Mouse (Mus musculus): ENCODE data around the gene Tomm70a. TPM values are rescaled to one million over a fixed set of nuclear protein-coding genes. Genes with fewer than 3 reads are reported as not detected.
A peak's percentile ranks its signal among the peaks of the same experiment; 100 is the strongest.
"Not testable (repeated sequence)": the region's sequence is repeated elsewhere in the genome, so short reads cannot be mapped to it uniquely, and the experiment has no call there.

The Tomm70a gene
- polyA plus RNA-seq, 1 experiment = 8.3 TPM

DNA sequence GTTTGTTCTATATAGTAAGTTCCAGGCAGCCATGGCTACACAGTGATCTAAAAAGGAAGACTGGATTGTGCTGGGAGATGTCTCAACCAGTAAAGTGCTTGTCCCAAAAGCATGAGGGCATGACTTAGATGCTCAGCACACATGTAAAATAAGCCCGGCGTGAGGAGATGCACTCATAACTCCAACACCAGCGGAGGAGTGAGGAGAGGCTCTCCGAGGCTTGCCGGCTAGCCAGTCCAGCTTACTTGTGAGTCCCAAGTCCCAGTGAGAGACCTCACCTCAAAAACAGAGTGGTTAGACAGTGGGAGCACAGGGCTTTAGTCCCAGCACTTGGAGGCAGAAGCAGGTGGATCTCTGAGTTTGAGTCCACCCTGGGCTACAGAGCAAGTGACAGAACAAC lies 43.7 kb downstream of the Tomm70a start:
- TF ChIP-seq CTCF (IDR thresholded peaks at IDR 0.05; ENCODE audit: insufficient read depth, low read length) = no peak
- DNase-seq = no peak
- H3K4me3 ChIP-seq (replicated peaks; ENCODE audit: extremely low read depth, low read depth, low read length) = no peak overlapping the region
- H3K4me1 ChIP-seq (ENCODE audit: control insufficient read depth, insufficient read depth, low read length) = peaks cover 8% of the 10 kb centered on the region; the same call in 1 of the 2 replicates
- 98% methylated on average over 5 of the region's 5 CpGs for WGBS

DNA sequence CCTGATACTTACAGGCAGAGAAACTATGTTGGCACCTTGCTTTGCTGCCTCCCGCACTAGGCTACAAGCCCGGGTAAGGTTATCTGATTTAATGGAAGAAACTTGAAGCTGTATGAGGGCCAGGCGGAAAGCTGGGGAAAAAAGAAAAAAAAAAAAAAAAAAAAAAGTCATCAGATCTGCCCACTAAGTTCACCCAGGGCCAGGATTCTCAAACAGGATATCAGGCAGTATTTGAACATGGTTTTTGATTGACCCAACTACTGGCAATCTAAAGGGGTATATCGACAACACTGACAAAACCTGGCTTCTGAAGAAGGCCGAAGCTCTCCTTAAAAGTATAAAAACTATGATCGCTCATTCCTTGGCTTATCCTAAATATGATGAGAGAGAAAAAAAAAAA lies 44.6 kb downstream of the Tomm70a start:
- Histone ChIP-seq H3K4me3 (replicated peaks; ENCODE audit: extremely low read depth, low read depth, low read length) (no peak overlapping the region), H3K4me1 (ENCODE audit: control insufficient read depth, insufficient read depth, low read length) (peaks cover 5% of the 10 kb centered on the region; the same call in 1 of the 2 replicates)
- no peak for TF ChIP-seq CTCF (IDR thresholded peaks at IDR 0.05; ENCODE audit: insufficient read depth, low read length)
- no peak for TF ChIP-seq POLR2A (IDR thresholded peaks at IDR 0.05; ENCODE audit: borderline replicate concordance, extremely low read depth, low read depth, low read length)
- no peak for DNase-seq
- WGBS = 77% methylated on average over 6 of the region's 6 CpGs

GRCm38 (mm10) chr16:57166611-57167513 lies 45.4 kb downstream of the Tomm70a start, which contains the start of gene Nit2:
Gene Nit2 (minus strand): TSS chr16:57167341.
- DNase-seq = peak; percentile 97
- Histone ChIP-seq H3K4me1 (ENCODE audit: control insufficient read depth, insufficient read depth, low read length) (peaks cover 5% of the 10 kb centered on the region; the same call in 1 of the 2 replicates), H3K4me3 (replicated peaks; ENCODE audit: extremely low read depth, low read depth, low read length) (peak within 1 kb of the TSS; percentile 71)
- TF ChIP-seq CTCF (IDR thresholded peaks at IDR 0.05; ENCODE audit: insufficient read depth, low read length) = peak; percentile 72
- TF ChIP-seq POLR2A (IDR thresholded peaks at IDR 0.05; ENCODE audit: borderline replicate concordance, extremely low read depth, low read depth, low read length) = peak; percentile 69; the same call in 1 of the 2 replicates
- WGBS = under 1% methylated on average over 58 of the region's 58 CpGs

DNA sequence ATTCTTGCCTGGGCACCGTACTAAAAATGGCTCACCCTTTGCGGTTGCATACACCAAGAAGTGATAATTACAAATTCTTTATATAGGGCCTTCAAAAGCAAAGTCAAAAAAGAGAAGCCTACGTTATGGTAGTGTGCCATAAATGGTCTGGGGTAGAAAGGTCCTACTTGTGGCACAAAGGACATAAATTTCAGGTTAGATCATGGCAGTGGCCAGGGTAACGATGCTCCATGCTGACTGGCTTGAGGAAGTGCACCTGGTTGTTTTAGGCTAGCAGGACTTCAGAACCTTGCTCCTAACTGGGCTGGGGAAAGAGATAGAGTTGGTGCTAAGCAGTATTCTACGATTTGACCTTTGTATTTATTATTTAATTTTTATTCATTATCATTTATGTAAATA lies 46.0 kb downstream of the Tomm70a start:
- Histone ChIP-seq H3K4me1 (ENCODE audit: control insufficient read depth, insufficient read depth, low read length) (peaks cover 5% of the 10 kb centered on the region; the same call in 1 of the 2 replicates), H3K4me3 (replicated peaks; ENCODE audit: extremely low read depth, low read depth, low read length) (peak overlapping the region; percentile 71)
- WGBS = 7% methylated on average over 5 of the region's 5 CpGs
- no peak for DNase-seq
- no peak for TF ChIP-seq CTCF (IDR thresholded peaks at IDR 0.05; ENCODE audit: insufficient read depth, low read length)
- no peak for TF ChIP-seq POLR2A (IDR thresholded peaks at IDR 0.05; ENCODE audit: borderline replicate concordance, extremely low read depth, low read depth, low read length)

- Histone ChIP-seq H3K4me3 (replicated peaks; ENCODE audit: extremely low read depth, low read depth, low read length) (no peak overlapping the region), H3K4me1 (ENCODE audit: control insufficient read depth, insufficient read depth, low read length) (peaks cover 5% of the 10 kb centered on the region; the same call in 1 of the 2 replicates)
- DNase-seq = no peak
- no peak for TF ChIP-seq POLR2A (IDR thresholded peaks at IDR 0.05; ENCODE audit: borderline replicate concordance, extremely low read depth, low read depth, low read length)
- TF ChIP-seq CTCF (IDR thresholded peaks at IDR 0.05; ENCODE audit: insufficient read depth, low read length) = no peak
- 72% methylated on average over 4 of the region's 4 CpGs for WGBS
These were observed 46.7 kb downstream of the Tomm70a start for GRCm38 (mm10) chr16:57168236-57168635.

DNA sequence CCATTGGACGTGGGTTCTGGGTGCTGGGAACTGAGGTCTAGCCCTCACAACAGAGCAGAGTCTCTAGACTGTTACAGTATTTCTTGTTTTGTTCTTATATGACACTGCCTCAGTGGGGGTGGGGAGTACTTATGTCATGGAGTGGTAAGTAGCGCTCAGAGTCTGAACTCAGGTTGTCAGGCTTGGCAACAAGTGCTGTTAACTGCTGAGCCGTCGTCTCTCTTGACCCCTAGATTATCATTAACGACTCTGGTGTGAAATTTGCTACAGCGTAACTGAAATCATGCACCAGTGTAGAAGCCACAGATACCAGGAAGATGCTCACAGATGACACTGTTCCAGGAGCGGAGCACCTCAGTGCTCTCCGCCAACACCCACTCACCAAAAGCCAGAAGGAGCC lies 49.7 kb downstream of the Tomm70a start:
- H3K4me1 ChIP-seq (ENCODE audit: control insufficient read depth, insufficient read depth, low read length) = peaks cover 5% of the 10 kb centered on the region; the same call in 1 of the 2 replicates
- TF ChIP-seq POLR2A (IDR thresholded peaks at IDR 0.05; ENCODE audit: borderline replicate concordance, extremely low read depth, low read depth, low read length) (no peak), CTCF (IDR thresholded peaks at IDR 0.05; ENCODE audit: insufficient read depth, low read length) (no peak)
- no peak for DNase-seq
- 86% methylated on average over 8 of the region's 8 CpGs for WGBS
- no peak overlapping the region for H3K4me3 ChIP-seq (replicated peaks; ENCODE audit: extremely low read depth, low read depth, low read length)

DNA sequence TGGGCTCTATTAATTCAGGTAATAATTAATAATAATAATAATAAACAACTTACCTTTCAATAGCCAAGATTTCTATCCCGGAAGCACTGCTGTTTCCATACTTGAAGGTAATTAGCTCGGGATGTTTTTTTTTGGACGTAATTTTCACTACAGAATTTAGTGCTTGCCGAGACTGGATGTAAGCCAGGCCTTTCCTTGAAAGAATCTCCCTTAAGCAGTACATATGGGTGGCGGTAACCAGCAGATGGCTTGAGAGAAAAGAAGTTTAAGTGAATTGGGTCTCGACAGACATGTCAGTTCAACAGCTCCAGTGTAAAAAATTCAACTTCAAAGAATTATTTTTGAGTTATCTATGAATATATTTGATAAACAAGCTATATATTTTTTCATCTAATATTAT lies 50.1 kb downstream of the Tomm70a start:
- DNase-seq = no peak
- no peak overlapping the region for H3K4me3 ChIP-seq (replicated peaks; ENCODE audit: extremely low read depth, low read depth, low read length)
- peaks cover 5% of the 10 kb centered on the region; the same call in 1 of the 2 replicates for H3K4me1 ChIP-seq (ENCODE audit: control insufficient read depth, insufficient read depth, low read length)
- WGBS = 91% methylated on average over 6 of the region's 6 CpGs
- TF ChIP-seq POLR2A (IDR thresholded peaks at IDR 0.05; ENCODE audit: borderline replicate concordance, extremely low read depth, low read depth, low read length) (no peak), CTCF (IDR thresholded peaks at IDR 0.05; ENCODE audit: insufficient read depth, low read length) (no peak)

DNA sequence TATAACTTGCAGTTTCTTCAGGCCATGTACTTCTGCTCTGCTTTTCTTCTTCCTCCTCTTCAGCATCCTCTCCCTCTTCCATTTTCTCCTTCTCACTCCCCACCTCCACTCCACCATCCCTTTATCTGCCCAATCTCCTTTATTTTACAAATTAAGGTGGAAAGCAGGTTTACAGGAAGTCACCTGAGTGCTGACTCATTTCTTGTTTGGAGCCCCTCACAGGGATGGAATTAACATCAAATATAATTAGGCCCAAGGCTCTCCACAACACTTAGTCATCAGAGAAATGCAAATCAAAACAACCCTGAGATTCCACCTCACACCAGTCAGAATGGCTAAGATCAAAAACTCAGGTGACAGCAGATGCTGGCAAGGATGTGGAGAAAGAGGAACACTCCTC lies 53.0 kb downstream of the Tomm70a start:
- not testable (repeated sequence) for H3K4me3 ChIP-seq (replicated peaks; ENCODE audit: extremely low read depth, low read depth, low read length); DNase-seq; H3K4me1 ChIP-seq (ENCODE audit: control insufficient read depth, insufficient read depth, low read length)

GRCm38 (mm10) chr16:57175751-57176150 lies 54.2 kb downstream of the Tomm70a start:
- Histone ChIP-seq H3K4me3 (replicated peaks; ENCODE audit: extremely low read depth, low read depth, low read length) (no peak overlapping the region), H3K4me1 (ENCODE audit: control insufficient read depth, insufficient read depth, low read length) (no peaks in the 10 kb centered on the region)
- DNase-seq = no peak
- 85% methylated on average over 2 of the region's 2 CpGs for WGBS
- TF ChIP-seq CTCF (IDR thresholded peaks at IDR 0.05; ENCODE audit: insufficient read depth, low read length) (no peak), POLR2A (IDR thresholded peaks at IDR 0.05; ENCODE audit: borderline replicate concordance, extremely low read depth, low read depth, low read length) (no peak)

DNA sequence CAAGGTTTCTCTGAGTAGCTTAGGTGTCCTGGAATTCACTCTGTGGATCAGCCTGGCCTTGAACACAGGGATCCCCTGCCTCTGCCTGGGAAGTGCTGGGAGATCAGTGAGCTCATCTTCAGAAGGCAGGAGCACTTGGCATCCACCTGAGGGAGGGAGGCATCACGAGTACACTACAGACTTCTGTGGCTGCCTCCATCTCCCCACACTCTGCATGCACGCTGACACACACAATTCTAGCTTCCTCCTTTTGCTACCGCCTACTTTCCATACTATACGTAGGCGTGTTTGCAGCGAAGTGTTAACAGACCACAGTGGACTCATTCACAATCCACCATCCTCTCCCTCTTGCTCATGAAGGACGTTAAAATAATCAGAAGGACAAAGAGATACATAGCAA lies 54.8 kb downstream of the Tomm70a start:
- TF ChIP-seq POLR2A (IDR thresholded peaks at IDR 0.05; ENCODE audit: borderline replicate concordance, extremely low read depth, low read depth, low read length) (no peak), CTCF (IDR thresholded peaks at IDR 0.05; ENCODE audit: insufficient read depth, low read length) (no peak)
- no peak for DNase-seq
- no peak overlapping the region for H3K4me3 ChIP-seq (replicated peaks; ENCODE audit: extremely low read depth, low read depth, low read length)
- H3K4me1 ChIP-seq (ENCODE audit: control insufficient read depth, insufficient read depth, low read length) = no peaks in the 10 kb centered on the region
- WGBS = 84% methylated on average over 7 of the region's 7 CpGs

Measured in lung, adult 2 months (tissue).